36 mouse cellular contexts compared by ENCODE assay signal in genomic region chr12:86035586-86035985, GRCm38 (mm10). TPM values are rescaled to one million over a fixed set of nuclear protein-coding genes. Genes with fewer than 3 reads are reported as not detected.
"Had no signal": no experiment of that assay in that cellular context is flagged by ENCODE, and none has a peak within 500 bp of the region (broad histone marks: within the 10 kb centered on the region; RNA-seq: fewer than 3 reads in every experiment).

No protein-coding gene starts in this region.

- H3K4me3 ChIP-seq: heart, embryonic 10.5 days; heart, embryonic 12.5 days; heart, embryonic 13.5 days; heart, embryonic 15.5 days; hindbrain, embryonic 10.5 days; hindbrain, embryonic 12.5 days; hindbrain, embryonic 13.5 days; hindbrain, embryonic 15.5 days; intestine, embryonic 15.5 days; kidney, embryonic 15.5 days; layer of hippocampus, adult 2 months; left cerebral cortex, adult 2 months had no signal

- DNase-seq: heart, postnatal 10 days; heart, postnatal 14 days; heart, postnatal 36 days; kidney, adult 11 months; kidney, adult 18-20 months; kidney, adult 2 months; kidney, adult 8-10 months; kidney, adult 9 months; kidney, postnatal 10 days; kidney, postnatal 14 days; kidney, postnatal 25 days; kidney, postnatal 36 days; kidney, postnatal 4 days; layer of hippocampus, adult 9-11 months; layer of hippocampus, postnatal 36 days had no signal

- H3K27ac ChIP-seq: heart, embryonic 13.5 days; heart, embryonic 15.5 days; hindbrain, embryonic 14.5 days; hindbrain, embryonic 15.5 days; hindbrain, postnatal 0 days; intestine, embryonic 15.5 days; kidney, postnatal 0 days; layer of hippocampus, adult 2 months; left cerebral cortex, adult 2 months had no signal

- H3K9ac ChIP-seq: heart, embryonic 12.5 days; heart, embryonic 13.5 days; heart, embryonic 15.5 days; hindbrain, embryonic 12.5 days; hindbrain, embryonic 13.5 days; hindbrain, embryonic 14.5 days; hindbrain, embryonic 15.5 days; intestine, embryonic 15.5 days; kidney, embryonic 15.5 days had no signal

- H3K27me3 ChIP-seq: heart, embryonic 12.5 days; heart, embryonic 13.5 days; heart, embryonic 15.5 days; hindbrain, embryonic 12.5 days; hindbrain, embryonic 13.5 days; hindbrain, embryonic 15.5 days; intestine, embryonic 15.5 days; kidney, embryonic 15.5 days had no signal

- ATAC-seq: hindbrain, embryonic 16.5 days; inflammation-experienced regulatory T-cells, adult 6 months; intestine, embryonic 15.5 days; intestine, embryonic 16.5 days; intestine, postnatal 0 days had no signal

- H3K4me2 ChIP-seq: heart, embryonic 11.5 days; heart, embryonic 12.5 days; heart, embryonic 13.5 days; heart, embryonic 15.5 days; hindbrain, embryonic 12.5 days; hindbrain, embryonic 13.5 days; hindbrain, embryonic 14.5 days; hindbrain, embryonic 15.5 days; intestine, embryonic 15.5 days; kidney, embryonic 15.5 days had no signal

- H3K9me3 ChIP-seq: heart, embryonic 10.5 days; heart, embryonic 12.5 days; heart, embryonic 13.5 days; heart, embryonic 15.5 days; hindbrain, embryonic 10.5 days; hindbrain, embryonic 12.5 days; hindbrain, embryonic 13.5 days; hindbrain, embryonic 15.5 days; intestine, embryonic 15.5 days; kidney, embryonic 15.5 days had no signal

- H3K36me3 ChIP-seq: heart, embryonic 10.5 days; heart, embryonic 12.5 days; heart, embryonic 13.5 days; heart, embryonic 15.5 days; hindbrain, embryonic 10.5 days; hindbrain, embryonic 12.5 days; hindbrain, embryonic 13.5 days; hindbrain, embryonic 15.5 days; intestine, embryonic 15.5 days; kidney, embryonic 15.5 days had no signal

RNA-seq across cellular contexts. Expression of gene Ift43, which starts 46.8 kb away (rescaled TPM):
- total RNA-seq: hematopoietic stem cell, adult 5-6 weeks had no signal
